Mouse (Mus musculus): ENCODE measurements around the gene Pknox2.
A peak's percentile ranks its signal among the peaks of the same experiment; 100 is the strongest.

The Pknox2 gene

DNA sequence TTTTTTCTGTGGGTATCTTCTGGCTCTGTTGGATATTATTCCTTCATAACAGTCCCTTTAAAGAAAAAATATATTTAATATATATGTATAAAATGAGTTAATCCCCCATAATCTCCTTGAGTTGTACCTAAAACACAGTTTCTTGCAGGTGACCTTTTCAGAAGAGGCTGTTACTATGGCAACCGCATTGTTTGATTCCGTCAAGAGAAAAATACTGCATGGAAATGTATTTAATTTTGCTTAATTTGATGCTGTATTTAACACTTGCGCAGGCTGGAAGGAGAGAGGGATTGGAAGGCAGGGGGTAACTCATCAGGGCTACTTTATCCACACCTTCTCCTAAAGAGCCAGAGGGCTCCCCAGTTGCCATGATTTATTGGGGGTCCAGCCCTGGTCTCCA is 108.3 kb downstream of the Pknox2 start:
- no peak for DNase-seq

- DNase-seq = no peak
These were observed 108.8 kb downstream of the Pknox2 start for GRCm38 (mm10) chr9:37038445-37038844.

DNA sequence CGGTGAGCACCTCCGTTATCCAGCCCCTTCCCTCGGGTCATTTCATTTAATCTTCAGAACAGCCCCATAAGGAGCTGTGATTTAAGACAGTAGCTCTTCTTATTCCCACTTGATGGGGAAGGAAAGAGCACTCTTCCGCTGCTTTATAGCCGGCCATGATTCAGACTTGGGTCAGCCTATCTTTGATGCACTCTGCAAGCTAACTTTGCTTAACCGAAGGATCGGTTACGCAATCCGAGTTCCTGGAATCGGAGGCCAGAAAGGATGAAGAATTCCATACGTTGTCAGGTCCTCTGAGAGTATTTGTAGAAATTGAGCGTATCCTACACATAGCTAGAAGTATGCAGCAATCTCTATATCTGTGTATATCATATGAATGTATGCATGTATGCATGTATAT is 109.8 kb downstream of the Pknox2 start:
- no peak for DNase-seq

- DNase-seq = no peak
These were observed 112.0 kb downstream of the Pknox2 start for GRCm38 (mm10) chr9:37035248-37035647.

- no peak for DNase-seq
These were observed 112.9 kb downstream of the Pknox2 start for GRCm38 (mm10) chr9:37034316-37034715.

DNA sequence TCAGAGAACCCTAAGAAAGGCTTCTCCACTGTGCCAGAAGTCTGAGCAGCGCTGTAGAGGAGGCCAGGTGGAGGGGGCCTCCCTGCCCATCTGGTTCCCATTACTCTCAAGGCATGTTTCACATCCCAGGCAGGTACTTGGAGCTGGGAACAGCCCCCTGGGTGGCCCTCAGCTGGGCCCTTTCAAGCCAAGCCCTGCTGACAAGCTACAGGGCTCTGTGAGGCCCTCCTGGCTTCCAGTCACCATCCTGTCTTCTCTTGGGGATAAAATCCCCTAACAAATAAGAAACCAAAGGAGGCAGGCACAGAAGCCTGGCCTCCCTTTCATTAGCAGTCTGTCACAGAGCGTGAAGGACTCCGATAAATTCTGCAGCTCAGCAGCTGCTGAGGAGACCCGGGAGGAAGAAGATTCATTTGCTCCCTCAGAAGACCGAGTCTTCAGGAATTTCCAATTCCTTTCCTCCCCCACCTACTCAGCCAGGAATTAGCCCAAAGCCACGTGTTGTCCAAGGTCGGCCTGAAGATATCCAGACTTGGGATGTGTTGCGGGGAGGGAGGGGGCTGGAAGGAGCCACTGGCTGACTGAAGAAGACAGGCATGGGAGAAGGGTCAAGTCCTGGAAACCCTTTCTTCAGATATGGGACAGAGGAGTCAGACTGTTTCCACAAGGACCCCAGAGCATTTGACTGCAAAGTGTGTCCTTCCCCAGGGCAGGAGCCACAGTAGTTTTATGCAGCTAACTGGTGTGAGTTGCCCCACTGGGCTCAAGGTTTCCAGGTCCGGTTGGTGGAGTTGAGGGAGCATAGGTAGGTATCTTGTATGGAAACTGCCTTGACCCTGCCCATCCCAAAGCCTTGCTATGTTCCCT is 116.6 kb downstream of the Pknox2 start:
- no peak for DNase-seq

DNA sequence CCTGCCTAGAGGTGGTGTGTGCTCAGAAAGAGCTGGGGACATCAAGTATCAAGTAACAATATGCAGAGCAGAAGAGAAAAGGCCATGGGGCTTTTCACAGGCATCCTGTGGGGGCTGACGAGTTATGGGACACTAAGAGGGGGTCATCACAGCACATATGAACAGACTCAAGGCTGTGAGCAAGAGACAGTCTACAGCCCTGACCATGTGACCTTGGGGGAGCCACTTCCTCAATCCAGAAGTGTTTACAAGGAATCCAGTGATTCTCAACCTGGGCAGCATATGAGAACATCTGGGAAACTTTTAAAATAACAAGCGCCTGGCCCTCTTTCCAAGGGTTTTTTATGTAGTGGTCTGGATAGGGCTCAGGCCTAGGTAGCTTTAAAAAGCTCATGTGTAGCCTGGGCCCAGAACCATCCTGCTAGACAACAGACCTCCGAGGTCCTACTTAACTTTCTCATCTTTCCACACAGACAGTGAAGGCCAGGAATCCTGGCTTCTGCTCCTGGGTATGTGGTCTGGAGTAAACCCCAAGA is 117.3 kb downstream of the Pknox2 start:
- DNase-seq = no peak

DNA sequence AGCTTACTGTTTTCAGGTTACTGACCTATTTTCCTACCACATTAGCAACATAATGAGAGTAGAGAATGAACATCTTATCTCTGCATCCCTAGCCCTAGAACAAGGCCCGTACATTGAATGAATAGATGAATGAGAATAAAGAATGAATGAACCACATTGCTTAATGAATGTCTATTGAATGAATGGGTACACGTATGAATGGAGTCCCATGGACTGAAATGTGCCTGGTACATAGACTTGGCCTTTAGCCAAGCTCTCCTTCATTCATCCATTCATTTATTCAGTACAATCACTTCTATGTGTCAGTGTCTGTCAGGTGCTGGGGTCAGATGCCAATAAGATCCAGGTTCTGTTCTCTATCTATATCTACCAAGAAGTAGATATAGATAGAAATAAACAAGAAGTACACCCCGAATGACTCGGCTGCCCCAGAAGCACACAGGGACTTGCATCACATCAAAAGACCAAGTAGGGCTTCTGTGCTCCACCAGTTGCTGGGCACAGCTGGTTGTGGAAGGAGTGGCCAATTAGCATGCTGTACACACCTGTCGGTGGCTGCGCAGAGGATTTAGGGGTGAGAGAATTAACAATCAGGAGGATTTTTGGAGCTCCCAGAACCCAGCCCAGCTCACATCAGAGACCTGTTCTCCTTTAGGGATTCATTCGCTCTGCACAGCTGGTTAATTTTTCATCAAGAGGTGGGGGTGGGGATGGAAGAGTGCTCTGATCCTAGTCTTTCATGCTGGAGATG is 119.2 kb downstream of the Pknox2 start:
- no peak for DNase-seq

DNA sequence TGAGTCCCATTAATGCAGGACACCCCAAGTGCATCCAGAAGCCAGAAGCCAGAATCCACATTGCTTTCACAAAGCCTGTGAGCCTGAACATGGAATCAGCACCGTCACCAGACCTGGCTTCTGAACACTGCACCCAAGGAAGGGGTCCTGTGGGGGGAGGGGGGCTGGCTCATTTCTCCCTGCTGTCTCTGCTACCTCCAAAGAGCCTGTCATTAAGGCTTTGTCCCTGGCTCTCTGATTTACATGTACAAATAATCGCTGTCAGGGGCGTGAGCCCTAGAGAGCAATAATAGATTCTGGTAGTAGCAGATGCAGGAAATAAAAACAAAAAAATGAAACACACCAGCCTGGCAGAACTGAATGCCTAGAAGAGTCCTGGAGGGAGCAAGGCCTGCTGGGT is 121.3 kb downstream of the Pknox2 start:
- no peak for DNase-seq

DNA sequence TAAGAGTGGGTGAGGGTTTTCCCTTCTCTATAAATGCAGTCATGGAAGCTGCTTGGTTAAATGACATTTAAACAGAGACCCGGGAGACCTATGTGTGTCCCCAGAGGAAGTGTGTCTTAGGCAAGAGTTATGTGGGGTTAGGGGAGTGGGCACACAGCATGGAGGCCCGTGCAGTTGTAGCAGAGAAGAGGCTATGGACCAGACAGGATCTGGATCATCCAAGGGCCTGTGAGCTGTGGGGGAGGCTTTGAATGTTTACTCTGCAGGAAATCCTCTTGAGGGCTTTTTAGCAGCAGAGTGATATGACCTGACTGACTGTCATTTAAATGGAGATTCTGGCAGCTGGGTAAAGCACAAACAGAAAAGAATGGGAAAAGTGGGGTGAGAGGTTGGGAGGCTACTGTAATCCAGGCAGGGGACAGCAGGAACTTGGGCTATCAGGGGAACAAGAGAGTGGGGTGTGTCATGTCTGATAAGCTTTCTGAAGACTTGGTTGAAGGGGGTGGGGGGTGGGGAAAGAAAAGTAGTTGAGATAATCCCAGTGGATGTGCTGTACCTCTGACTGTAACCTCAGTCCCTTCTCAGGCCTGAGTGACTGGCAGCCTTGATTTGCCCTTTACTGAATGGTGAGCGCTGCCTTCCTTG is 125.5 kb downstream of the Pknox2 start:
- no peak for DNase-seq

- DNase-seq = peak; percentile 81
These were observed 129.1 kb downstream of the Pknox2 start for GRCm38 (mm10) chr9:37018154-37018553.

GRCm38 (mm10) chr9:37017169-37017568 is 130.0 kb downstream of the Pknox2 start:
- no peak for DNase-seq

- no peak for DNase-seq
These were observed 131.0 kb downstream of the Pknox2 start for GRCm38 (mm10) chr9:37016165-37016564.

- peak; percentile 25 for DNase-seq
These were observed 133.6 kb downstream of the Pknox2 start for GRCm38 (mm10) chr9:37013565-37013964.

- peak; percentile 70 for DNase-seq
These were observed 139.1 kb downstream of the Pknox2 start for GRCm38 (mm10) chr9:37008090-37008489.

DNA sequence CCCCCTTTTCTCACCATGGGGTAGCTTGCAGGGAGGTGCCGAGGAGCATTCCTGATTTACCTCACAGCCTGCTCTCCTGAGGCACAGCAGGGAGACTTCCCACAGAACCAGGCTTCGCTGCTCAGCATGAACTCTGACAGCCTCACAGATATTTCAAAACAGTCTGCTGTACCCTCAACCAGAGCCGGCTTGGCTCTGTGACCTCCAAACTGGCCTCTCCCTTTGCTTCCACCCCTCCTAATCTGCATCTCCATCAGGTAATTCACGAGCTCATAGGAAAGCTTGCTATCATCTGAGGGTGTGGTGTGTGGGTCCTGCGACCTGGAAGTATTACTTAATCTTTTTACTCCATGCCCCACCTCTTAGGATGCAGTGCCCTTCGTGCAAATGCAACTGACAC is 142.5 kb downstream of the Pknox2 start:
- DNase-seq = no peak

- DNase-seq = peak; percentile 27
These were observed 145.2 kb downstream of the Pknox2 start for GRCm38 (mm10) chr9:37001935-37002535.

DNA sequence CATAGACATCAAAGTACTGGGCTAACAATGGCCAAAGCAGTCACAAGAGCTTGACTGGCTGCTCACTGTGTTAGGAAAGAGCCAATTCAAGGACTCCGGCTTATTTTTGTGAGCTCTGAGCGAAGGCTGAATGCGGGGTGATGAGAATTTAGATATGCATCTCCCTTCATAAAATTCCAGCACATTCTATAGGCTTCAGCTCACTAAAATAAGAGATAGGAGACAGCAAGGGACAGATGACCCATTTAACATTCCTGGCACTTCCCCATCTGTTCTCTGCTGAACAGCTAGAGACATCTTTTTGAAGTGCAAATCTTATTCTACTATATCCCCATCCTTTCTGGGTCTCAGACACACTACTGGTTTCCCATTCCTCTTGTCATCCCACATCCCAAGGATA is 147.8 kb downstream of the Pknox2 start:
- no peak for DNase-seq

GRCm38 (mm10) chr9:36990626-36991368 is 156.4 kb downstream of the Pknox2 start:
- DNase-seq = peak; percentile 53

DNA sequence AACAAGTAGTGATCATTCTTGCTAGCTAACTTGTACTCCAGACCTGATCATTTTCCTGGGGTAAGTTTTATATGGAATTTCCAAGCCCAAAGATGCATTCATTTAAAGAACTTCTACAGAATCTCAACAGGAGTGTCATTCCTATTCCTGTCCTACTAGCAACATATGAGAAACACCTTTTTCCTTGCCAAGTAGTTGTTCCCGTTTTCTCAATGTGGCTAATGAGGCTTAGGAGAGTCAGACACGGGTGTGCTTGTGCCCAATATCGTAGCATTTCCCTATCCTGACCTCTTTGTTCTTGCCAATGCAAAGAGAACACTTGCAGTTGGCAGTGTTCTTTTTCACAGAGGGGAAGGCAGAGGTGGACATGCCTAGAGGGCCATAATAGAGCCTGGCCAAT is 157.2 kb downstream of the Pknox2 start:
- DNase-seq = no peak

DNA sequence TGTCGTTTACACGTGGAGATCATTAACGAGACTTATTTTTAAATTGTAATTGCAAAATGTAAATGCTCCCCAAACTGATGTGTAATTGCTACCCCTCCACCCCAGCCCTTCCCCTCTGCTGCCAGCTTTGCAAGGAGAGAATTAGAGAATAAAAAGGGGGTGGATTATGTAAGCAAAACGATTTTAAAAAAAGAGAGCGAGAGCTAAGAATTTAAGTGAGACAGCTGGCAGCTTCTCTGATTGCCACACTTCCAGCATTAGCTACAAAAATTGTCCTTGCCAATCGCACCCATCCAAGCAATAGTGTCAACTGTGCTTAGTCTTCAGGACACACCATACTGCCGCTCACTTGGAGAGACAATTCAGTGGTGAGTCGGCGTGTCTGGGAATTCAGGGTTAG is 162.0 kb downstream of the Pknox2 start:
- no peak for DNase-seq

Measured in kidney, postnatal 10 days (tissue).